Mouse (Mus musculus) G1E-ER4 (cell line): ENCODE data around the gene Fam192a. TPM values are rescaled to one million over a fixed set of nuclear protein-coding genes. Genes with fewer than 3 reads are reported as not detected.

Experiments used
- GATA1 ChIP-seq: IDR thresholded peaks from one replicate; pipeline ENCODE4 v1.8.0; 2012; ENCODE audit warnings: low read length, inconsistent platforms
- polyA plus RNA-seq: library from polyadenylated mRNA; stranded (reverse); fragments of >175 nt; gene quantifications from 2 replicates; pipeline ENCODE4 v1.2.3, GENCODE M21; 2012

Gene Fam192a
- polyA plus RNA-seq = 106 and 163 TPM in 2 replicates

- TF ChIP-seq GATA1 = no peak
These were observed at the start of gene Fam192a, which contains the start of gene Rspry1 for GRCm38 (mm10) chr8:94601607-94602385. Gene Fam192a (minus strand): TSS chr8:94601997. Gene Rspry1 (plus strand): TSS chr8:94601937.

GRCm38 (mm10) chr8:94649496-94649895 is 47.7 kb upstream of the Fam192a start:
- TF ChIP-seq GATA1 = no peak

- no peak for TF ChIP-seq GATA1
These were observed 44.4 kb upstream of the Fam192a start for GRCm38 (mm10) chr8:94646165-94646564.

- TF ChIP-seq GATA1 = no peak
These were observed 43.4 kb upstream of the Fam192a start for GRCm38 (mm10) chr8:94645202-94645601.

- TF ChIP-seq GATA1 = no peak
These were observed 40.1 kb upstream of the Fam192a start for GRCm38 (mm10) chr8:94641938-94642337.

- TF ChIP-seq GATA1 = no peak
These were observed 39.4 kb upstream of the Fam192a start for GRCm38 (mm10) chr8:94641183-94641582.

- TF ChIP-seq GATA1 = peak; percentile 96
These were observed 32.4 kb upstream of the Fam192a start for GRCm38 (mm10) chr8:94634211-94634610.

DNA sequence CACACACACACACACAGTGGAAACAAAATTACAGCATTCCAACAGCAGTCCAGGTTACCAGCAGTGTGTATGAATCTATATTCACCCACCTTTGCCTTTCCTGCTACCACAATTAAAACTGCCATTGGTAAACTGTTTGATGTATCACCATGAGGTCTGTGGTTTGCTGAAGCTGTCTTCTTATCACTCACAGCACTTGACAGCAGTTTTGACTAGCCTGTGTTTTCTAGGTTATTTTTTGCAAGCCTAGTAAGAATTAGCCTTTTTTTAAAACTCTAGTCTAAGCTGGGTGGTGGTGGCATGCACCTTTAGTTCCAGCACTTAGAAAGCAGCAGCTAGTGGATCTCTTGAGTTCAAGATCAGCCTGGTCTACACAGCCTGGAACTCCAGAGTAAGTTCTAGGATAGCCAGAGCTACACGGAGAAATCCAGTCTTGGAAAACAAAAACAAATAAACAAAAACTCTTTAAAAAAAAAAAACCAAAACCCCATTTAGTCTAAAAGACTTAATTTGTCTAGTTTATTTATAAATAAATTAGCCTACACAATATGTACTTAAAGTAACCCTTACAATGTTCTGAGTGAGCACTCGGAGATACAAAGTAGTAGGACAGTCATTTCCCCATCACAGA is 31.9 kb upstream of the Fam192a start:
- peak; percentile 10 for TF ChIP-seq GATA1

- no peak for TF ChIP-seq GATA1
These were observed 23.1 kb upstream of the Fam192a start for GRCm38 (mm10) chr8:94624885-94625284.

DNA sequence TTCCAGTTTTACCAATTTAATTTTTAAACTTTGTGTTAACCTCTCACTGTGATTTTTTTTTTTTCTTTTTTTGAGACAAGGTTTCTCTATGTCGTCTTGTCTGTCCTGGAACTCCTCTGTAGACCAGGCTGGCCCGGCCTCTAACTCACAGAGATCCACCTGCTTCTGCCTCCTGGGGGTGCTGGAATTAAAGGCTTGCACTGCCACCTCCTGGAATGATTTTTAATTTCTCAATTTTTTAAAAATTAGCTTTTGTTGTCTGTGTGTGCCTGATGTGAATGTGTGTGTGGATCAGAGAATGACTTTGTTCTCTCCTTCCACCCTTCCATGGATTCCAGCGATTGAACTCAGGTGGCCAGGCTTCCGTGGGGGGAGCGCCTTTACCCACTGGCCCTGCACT is 5.3 kb upstream of the Fam192a start:
- TF ChIP-seq GATA1 = no peak

- TF ChIP-seq GATA1 = no peak
These were observed 2.2 kb upstream of the Fam192a start for GRCm38 (mm10) chr8:94604030-94604429.

- no peak for TF ChIP-seq GATA1
These were observed 804 bp upstream of the Fam192a start for GRCm38 (mm10) chr8:94602471-94603131.

GRCm38 (mm10) chr8:94601034-94601606 is 677 bp downstream of the Fam192a start:
- TF ChIP-seq GATA1 = no peak

DNA sequence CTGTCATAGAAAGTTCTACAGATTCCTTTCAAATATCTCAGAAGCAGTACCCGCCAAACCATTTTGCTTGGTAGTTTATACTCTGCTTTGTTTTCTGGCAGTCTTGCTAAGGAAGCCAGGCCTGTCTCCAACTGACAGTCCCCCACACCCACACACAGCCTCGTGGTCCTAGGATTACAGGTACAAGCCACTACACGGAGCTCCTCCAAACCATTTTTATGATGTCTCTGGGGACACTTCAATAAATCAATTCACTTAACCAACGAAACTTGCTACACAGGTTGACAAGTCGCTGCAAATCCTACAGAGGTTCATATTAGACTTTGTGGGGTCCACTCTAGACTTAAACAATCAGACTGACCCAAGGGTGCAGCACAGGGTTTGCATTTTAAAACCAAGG is 1.3 kb downstream of the Fam192a start:
- TF ChIP-seq GATA1 = no peak

GRCm38 (mm10) chr8:94594211-94594610 is 7.6 kb downstream of the Fam192a start:
- TF ChIP-seq GATA1 = no peak

DNA sequence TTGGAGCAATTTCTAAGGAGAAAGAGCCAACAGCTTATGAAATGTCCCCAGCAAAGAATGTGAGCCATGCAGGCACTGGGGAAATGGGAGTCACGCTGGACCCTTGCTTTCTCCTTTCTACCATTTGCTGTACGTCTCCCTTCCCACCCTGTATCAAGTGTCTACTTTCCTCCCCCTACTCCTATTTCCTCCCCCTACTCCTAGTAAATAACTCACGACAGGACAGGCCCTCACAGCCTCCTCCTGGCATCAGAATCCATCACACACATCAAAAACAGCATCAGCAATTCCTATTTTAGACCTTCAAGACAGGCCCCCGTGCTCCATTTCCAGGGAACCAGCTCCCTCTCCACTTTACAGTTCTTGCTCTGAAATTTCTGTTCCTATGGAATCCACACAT is 10.1 kb downstream of the Fam192a start:
- no peak for TF ChIP-seq GATA1
